Mouse (Mus musculus) CH12.LX (cell line): ENCODE data around the gene Dqx1. TPM values are rescaled to one million over a fixed set of nuclear protein-coding genes. Genes with fewer than 3 reads are reported as not detected.

Experiments used
- DNase-seq: peaks from one replicate; pipeline ENCODE4 v3.0.0-alpha.2; 2013; ENCODE audit errors: extremely low read depth
- H3K27ac ChIP-seq: 2 replicates; pipeline ENCODE4 v1.5.1; 2012; ENCODE audit warnings: low read depth, mild to moderate bottlenecking, control low read depth, moderate library complexity; ENCODE audit not compliant: insufficient read depth
- H3K27me3 ChIP-seq: replicated peaks from 2 replicates; pipeline ENCODE3; 2012; ENCODE audit warnings: inconsistent platforms
- H3K36me3 ChIP-seq, 2 experiments: replicated peaks in 1 of 2; 2 replicates each; pipeline versions ENCODE3 to v1.6.1; 2012; ENCODE audit warnings: inconsistent platforms in 1 of 2, low read length in 1 of 2, mild to moderate bottlenecking in 1 of 2, mixed read lengths in 1 of 2, moderate library complexity in 1 of 2; ENCODE audit not compliant: control insufficient read depth in 1 of 2, insufficient read depth in 1 of 2
- H3K4me1 ChIP-seq, 2 experiments: 2 replicates each; pipeline ENCODE4 v1.6.1; 2012; ENCODE audit warnings: inconsistent platforms in 1 of 2, moderate library complexity in 1 of 2; ENCODE audit not compliant: insufficient read depth in 2 of 2, control insufficient read depth in 1 of 2
- H3K4me2 ChIP-seq: 2 replicates; pipeline ENCODE4 v1.6.1; 2012; ENCODE audit warnings: low read depth, mild to moderate bottlenecking, control low read depth; ENCODE audit not compliant: poor library complexity, insufficient read depth, severe bottlenecking
- H3K4me3 ChIP-seq, 3 experiments: fragments of 150-350 bp in 1 of 3; sonication (generic) in 1 of 3; replicated peaks in 1 of 3; 2 replicates each; pipeline versions ENCODE3 to v1.5.1; 2011 to 2012; ENCODE audit warnings: low read depth in 2 of 3, low read length in 2 of 3, mild to moderate bottlenecking in 2 of 3, moderate library complexity in 2 of 3, control low read depth in 1 of 3, improper control_type of control experiment in 1 of 3, inconsistent platforms in 1 of 3, mixed read lengths in 1 of 3; ENCODE audit not compliant: poor library complexity in 1 of 3
- H3K79me2 ChIP-seq: replicated peaks from 2 replicates; pipeline ENCODE4 v1.6.1; 2012; ENCODE audit warnings: mild to moderate bottlenecking, moderate library complexity; ENCODE audit not compliant: control insufficient read depth, poor library complexity, insufficient read depth, severe bottlenecking; ENCODE audit errors: extremely low read depth
- H3K9ac ChIP-seq: 2 replicates; pipeline ENCODE4 v1.6.1; 2012; ENCODE audit warnings: low read depth, mild to moderate bottlenecking, control low read depth, moderate library complexity; ENCODE audit not compliant: insufficient read depth
- H3K9me3 ChIP-seq: replicated peaks from 2 replicates; pipeline ENCODE3; 2012; ENCODE audit warnings: low read length, inconsistent platforms, mixed read lengths
- BHLHE40 ChIP-seq: IDR thresholded peaks from 2 replicates; pipeline ENCODE4 v1.6.1; 2011; ENCODE audit warnings: mild to moderate bottlenecking, low read depth, low read length, improper control_type of control experiment
- CHD2 ChIP-seq: IDR thresholded peaks from 2 replicates; pipeline ENCODE4 v1.6.1; 2011; ENCODE audit warnings: low read length, improper control_type of control experiment
- CTCF ChIP-seq, 2 experiments: IDR thresholded peaks in 1 of 2; conservative IDR thresholded peaks in 1 of 2; 2 replicates each; pipeline ENCODE4 v1.5.1; 2011 to 2012; ENCODE audit warnings: low read depth in 2 of 2, low read length in 2 of 2, improper control_type of control experiment in 1 of 2, inconsistent platforms in 1 of 2, mild to moderate bottlenecking in 1 of 2, moderate library complexity in 1 of 2
- EP300 ChIP-seq: IDR thresholded peaks from 2 replicates; pipeline ENCODE4 v1.6.1; 2011; ENCODE audit warnings: low read length, improper control_type of control experiment
- ETS1 ChIP-seq: conservative IDR thresholded peaks from 2 replicates; pipeline ENCODE4 v1.6.1; 2012; ENCODE audit warnings: low read depth, mild to moderate bottlenecking, inconsistent platforms, low read length, improper control_type of control experiment, moderate library complexity
- GABPA ChIP-seq: IDR thresholded peaks from 2 replicates; pipeline ENCODE4 v1.6.1; 2012; ENCODE audit warnings: low read depth, low read length, improper control_type of control experiment, inconsistent platforms; ENCODE audit not compliant: insufficient replicate concordance
- HCFC1 ChIP-seq: IDR thresholded peaks from 2 replicates; pipeline ENCODE4 v1.6.1; 2012; ENCODE audit warnings: low read depth, mild to moderate bottlenecking, inconsistent platforms, low read length, improper control_type of control experiment
- JUN ChIP-seq: IDR thresholded peaks from 2 replicates; pipeline ENCODE4 v1.6.1; 2011; ENCODE audit warnings: low read depth, mild to moderate bottlenecking, low read length, improper control_type of control experiment, moderate library complexity; ENCODE audit not compliant: insufficient read depth
- KAT2A ChIP-seq: IDR thresholded peaks from 2 replicates; pipeline ENCODE4 v1.6.1; 2012; ENCODE audit warnings: low read length, improper control_type of control experiment, inconsistent platforms; ENCODE audit not compliant: insufficient replicate concordance
- MAFK ChIP-seq: IDR thresholded peaks from 2 replicates; pipeline ENCODE4 v1.6.1; 2011; ENCODE audit warnings: low read length, improper control_type of control experiment; ENCODE audit not compliant: insufficient replicate concordance
- MAZ ChIP-seq: IDR thresholded peaks from 2 replicates; pipeline ENCODE4 v1.6.1; 2012; ENCODE audit warnings: low read depth, mild to moderate bottlenecking, inconsistent platforms, low read length, improper control_type of control experiment, moderate library complexity
- MXI1 ChIP-seq: IDR thresholded peaks from 2 replicates; pipeline ENCODE4 v1.6.1; 2011; ENCODE audit warnings: mild to moderate bottlenecking, low read depth, low read length, improper control_type of control experiment
- NELFE ChIP-seq: IDR thresholded peaks from 2 replicates; pipeline ENCODE4 v1.6.1; 2011; ENCODE audit warnings: low read depth, low read length, improper control_type of control experiment
- POLR2A ChIP-seq: IDR thresholded peaks from 2 replicates; pipeline ENCODE4 v1.6.1; 2011; ENCODE audit warnings: low read depth, mild to moderate bottlenecking, improper control_type of control experiment, low read length
- SIN3A ChIP-seq: IDR thresholded peaks from 2 replicates; pipeline ENCODE4 v1.6.1; 2012; ENCODE audit warnings: low read length, improper control_type of control experiment, inconsistent platforms
- USF1 ChIP-seq: IDR thresholded peaks from 2 replicates; pipeline ENCODE4 v1.6.1; 2014; ENCODE audit warnings: low read depth, mild to moderate bottlenecking, inconsistent platforms, low read length, improper control_type of control experiment
- ZKSCAN1 ChIP-seq: IDR thresholded peaks from 2 replicates; pipeline ENCODE4 v1.6.1; 2012; ENCODE audit warnings: low read depth, inconsistent platforms, low read length, improper control_type of control experiment, borderline replicate concordance
- dilution Hi-C: fragments of 300-500 bp; cut with MboI; formaldehyde crosslinking; loops from 2 replicates; pipeline ENCODE4 v1.14.3; 2020; ENCODE audit warnings: low sequenced_read_pairs; ENCODE audit not compliant: extremely low pct_unique_long_range_greater_than_20kb, extremely low pct_ligation_motif_present
- in situ Hi-C: fragments of 300-500 bp; cut with MboI; formaldehyde crosslinking; loops from 3 replicates; pipeline ENCODE4 v1.14.3; 2019; ENCODE audit warnings: low sequenced_read_pairs, low pct_ligation_motif_present, low pct_unique_long_range_greater_than_20kb, mixed read lengths
- polyA plus RNA-seq: library from polyadenylated mRNA; unstranded; fragments of >175 nt; gene quantifications from 2 replicates; pipeline ENCODE4 v1.2.1, GENCODE M21; 2012; ENCODE audit warnings: low read depth; ENCODE audit not compliant: insufficient read length
- total RNA-seq, 2 experiments: library from RNA; depleted of rRNA; stranded (reverse); fragments of 300-350 nt in 1 of 2; fragments of >200 nt in 1 of 2; gene quantifications; 2 replicates each; pipeline ENCODE4 v1.2.3; 2012 to 2014

Gene Dqx1
- total and polyA plus RNA-seq, 3 experiments, result 1.3 to 2.9 (median 2.2) TPM

DNA sequence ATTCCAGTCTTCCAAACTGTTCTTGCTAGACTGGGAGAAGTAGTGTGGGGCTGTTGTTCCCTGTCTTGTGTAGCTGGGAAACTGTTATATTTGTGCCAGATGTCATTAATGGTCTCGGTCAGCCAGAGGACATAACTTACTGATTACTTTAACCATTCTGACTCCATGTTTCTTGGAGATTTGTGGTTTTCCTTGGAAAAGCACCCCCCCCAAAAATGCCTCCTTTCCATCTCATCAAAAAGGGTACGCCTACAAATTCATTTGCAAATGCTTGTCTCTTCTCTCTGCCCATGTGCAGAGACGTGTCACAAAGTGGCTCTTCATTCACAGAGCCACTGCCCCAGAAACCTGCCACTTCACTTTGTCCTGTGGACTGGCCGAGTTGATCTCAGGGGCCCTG, 33.2 kb upstream of the Dqx1 start:
- in situ Hi-C loops (no loop called here), dilution Hi-C loops (no loop called here)
- Histone ChIP-seq H3K4me1 (peaks cover 23 to 53% of the 10 kb centered on the region in 2 experiments), H3K27me3 (no peaks in the 10 kb centered on the region), H3K4me3 (no peak overlapping the region), H3K79me2 (no peaks in the 10 kb centered on the region), H3K36me3 (peaks cover 0 to 6% of the 10 kb centered on the region in 2 experiments), H3K9ac (no peak overlapping the region), H3K27ac (no peak overlapping the region), H3K4me2 (no peak overlapping the region), H3K9me3 (no peaks in the 10 kb centered on the region)
- no peak for DNase-seq
- no peak for TF ChIP-seq CTCF (conservative IDR thresholded peaks at IDR 0.05 in 1 of 2, IDR thresholded peaks at IDR 0.05 in 1 of 2; ENCODE audit: low read depth in 2 of 2, low read length in 2 of 2)
- 0 out of 2 replicates have a peak, but pooled peaks have one; percentile 14 for TF ChIP-seq EP300

DNA sequence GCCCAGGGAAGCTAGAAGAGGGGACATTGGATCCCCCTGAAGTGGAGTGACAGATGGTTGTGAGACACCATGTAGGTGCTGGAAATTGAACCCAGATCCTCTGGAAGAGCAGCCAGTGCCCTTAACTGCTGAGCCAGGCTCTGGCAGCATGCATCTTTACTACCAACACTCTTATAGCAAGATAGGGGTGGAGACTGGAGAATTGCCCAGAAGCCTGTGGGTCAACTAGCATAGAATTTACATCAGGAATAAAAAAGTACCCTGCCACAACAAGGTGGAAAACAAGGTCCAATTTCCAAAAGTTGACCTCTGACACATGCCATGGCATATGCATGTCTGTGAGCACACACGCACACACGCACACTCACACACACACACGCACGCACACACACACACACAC, 32.4 kb upstream of the Dqx1 start:
- no peaks in the 10 kb centered on the region for H3K27me3 ChIP-seq
- no peaks in the 10 kb centered on the region for H3K9me3 ChIP-seq
- TF ChIP-seq USF1 (no peak), SIN3A (no peak), NELFE (no peak), CHD2 (no peak), MAZ (no peak), KAT2A (no peak), BHLHE40 (no peak), MXI1 (no peak), MAFK (no peak), ETS1 (no peak), POLR2A (no peak), HCFC1 (no peak), GABPA (no peak)
- H3K9ac ChIP-seq, result no peak overlapping the region
- H3K27ac ChIP-seq, result no peak overlapping the region
- peaks cover 23 to 56% of the 10 kb centered on the region in 2 experiments for H3K4me1 ChIP-seq
- H3K4me3 ChIP-seq, result peak overlapping the region in 1 of 3 experiments; percentile 37
- no peak for DNase-seq
- no peak overlapping the region for H3K4me2 ChIP-seq
- dilution Hi-C loops, result no loop called here
- H3K36me3 ChIP-seq, result peaks cover 3 to 14% of the 10 kb centered on the region in 2 experiments
- in situ Hi-C loops, result no loop called here
- no peaks in the 10 kb centered on the region for H3K79me2 ChIP-seq

DNA sequence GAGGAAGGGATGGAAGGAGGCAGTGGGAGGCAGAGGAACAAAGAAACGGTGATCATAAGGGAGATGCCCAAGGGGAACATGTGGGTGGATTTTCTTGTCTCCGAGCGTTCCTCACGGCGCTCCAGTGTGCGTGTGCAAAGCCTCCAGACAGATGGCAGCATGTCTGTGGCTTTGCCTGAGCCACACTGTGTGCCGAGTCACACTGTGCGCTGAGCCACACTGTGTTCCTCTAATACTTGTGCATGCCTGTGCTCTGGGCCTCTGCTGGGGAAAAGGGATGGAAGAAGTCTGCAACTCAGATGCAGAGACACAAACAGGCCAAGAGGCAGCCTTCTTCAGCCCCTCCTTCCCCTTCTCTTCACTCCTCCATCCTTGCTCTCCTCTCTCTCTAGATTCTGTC, 30.4 kb upstream of the Dqx1 start:
- in situ Hi-C loops (no loop called here), dilution Hi-C loops (no loop called here)
- peaks cover 13 to 35% of the 10 kb centered on the region in 2 experiments for H3K36me3 ChIP-seq
- H3K27ac ChIP-seq, result no peak overlapping the region
- H3K27me3 ChIP-seq, result no peaks in the 10 kb centered on the region
- no peak overlapping the region for H3K4me2 ChIP-seq
- peaks cover 29 to 75% of the 10 kb centered on the region in 2 experiments for H3K4me1 ChIP-seq
- no peak overlapping the region for H3K4me3 ChIP-seq
- DNase-seq, result no peak
- H3K9ac ChIP-seq, result no peak overlapping the region
- TF ChIP-seq MAFK, result no peak
- no peak for TF ChIP-seq JUN
- peak; percentile 92 for TF ChIP-seq ZKSCAN1
- no peaks in the 10 kb centered on the region for H3K9me3 ChIP-seq
- peaks cover 1% of the 10 kb centered on the region for H3K79me2 ChIP-seq
